Mouse (Mus musculus) intestine, postnatal 0 days (tissue): ENCODE results near the gene Tapbpl. TPM values are rescaled to one million over a fixed set of nuclear protein-coding genes. Genes with fewer than 3 reads are reported as not detected.
A peak's percentile ranks its signal among the peaks of the same experiment; 100 is the strongest.

Experiments
- ATAC-seq: fragments of 200-750 bp; cut with Nextera tagmentation; 2 replicates; pipeline ENCODE4 v1.8.0; 2017; ENCODE audit warnings: mild to moderate bottlenecking, moderate TSS enrichment, moderate library complexity
- H3K27ac ChIP-seq: fragments of 300-500 bp; sonication (generic); 2 replicates; pipeline ENCODE4 v1.5.1; 2014; ENCODE audit warnings: mild to moderate bottlenecking, low read depth, low read length, moderate library complexity
- H3K27me3 ChIP-seq: fragments of 300-500 bp; sonication (generic); replicated peaks from 2 replicates; pipeline ENCODE4 v1.6.1; 2014; ENCODE audit warnings: low read length, mixed read lengths; ENCODE audit not compliant: control insufficient read depth, insufficient read depth
- H3K36me3 ChIP-seq: fragments of 300-500 bp; sonication (generic); 2 replicates; pipeline ENCODE4 v1.6.1; 2014; ENCODE audit warnings: mild to moderate bottlenecking, moderate library complexity; ENCODE audit not compliant: control insufficient read depth, insufficient read depth
- H3K4me1 ChIP-seq: fragments of 300-500 bp; sonication (generic); replicated peaks from 2 replicates; pipeline ENCODE4 v1.6.1; 2014; ENCODE audit warnings: antibody characterized with exemption, low read length, mixed read lengths; ENCODE audit not compliant: control insufficient read depth, insufficient read depth
- H3K4me2 ChIP-seq: fragments of 300-500 bp; sonication (generic); replicated peaks from 2 replicates; pipeline ENCODE4 v1.6.1; 2014; ENCODE audit warnings: low read depth, mild to moderate bottlenecking, moderate library complexity
- H3K4me3 ChIP-seq: fragments of 300-500 bp; sonication (generic); 2 replicates; pipeline ENCODE4 v1.5.1; 2014; ENCODE audit warnings: low read depth, low read length
- H3K9ac ChIP-seq: fragments of 300-500 bp; sonication (generic); 2 replicates; pipeline ENCODE4 v1.6.1; 2014; ENCODE audit warnings: mild to moderate bottlenecking, low read depth, low read length
- H3K9me3 ChIP-seq: fragments of 300-500 bp; sonication (generic); 2 replicates; pipeline ENCODE4 v1.6.1; 2016; ENCODE audit warnings: mixed run types; ENCODE audit not compliant: control insufficient read depth
- CTCF ChIP-seq: sonication (generic); IDR thresholded peaks from 2 replicates; pipeline ENCODE4 v1.5.1; 2016; ENCODE audit warnings: low read depth, mild to moderate bottlenecking, control low read depth, antibody characterized with exemption, moderate library complexity
- WGBS: fragments of 180-500 bp; shearing (Covaris S2); extraction: QIAGEN DNeasy Blood & Tissue Kit; methylation state at CpG from one replicate; pipeline ENCODE4 v1.1.7; 2014; 5-methylcytosine and 5-hydroxymethylcytosine counted together
- polyA plus RNA-seq: library from polyadenylated mRNA; unstranded; fragments of >200 nt; fragmentation: Nextera tagmentation; extraction: Ambion mirVana; gene quantifications from 2 replicates; pipeline ENCODE4 v1.2.1, GENCODE M21; 2015

Gene Tapbpl
- polyA plus RNA-seq, 1 experiment from 2014 or later = 25.9 TPM

DNA sequence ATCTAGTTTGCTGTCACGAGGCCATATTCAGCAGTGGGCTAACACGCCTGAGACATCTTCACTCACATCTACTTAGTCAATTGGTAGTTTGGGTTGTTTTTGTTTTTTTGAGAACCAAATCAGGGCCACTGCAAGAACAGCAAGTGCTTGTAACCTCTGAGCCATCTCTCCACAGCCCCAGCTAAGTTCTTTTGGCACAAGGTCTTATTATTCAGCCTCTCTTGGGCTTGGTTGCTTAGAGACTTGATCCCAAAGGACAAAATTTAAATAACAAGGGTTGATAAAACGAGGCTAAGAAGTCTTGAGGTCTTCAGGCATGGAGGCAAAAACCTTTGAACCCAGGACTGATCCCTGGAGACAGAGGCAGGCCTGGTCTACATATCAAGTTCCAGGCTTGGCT lies 35.4 kb downstream of the Tapbpl start:
- WGBS = 78% methylated on average over 3 of the region's 3 CpGs
- no peaks in the 10 kb centered on the region for H3K27me3 ChIP-seq
- TF ChIP-seq CTCF = no peak
- ATAC-seq = no peak
- H3K9ac ChIP-seq = no peak overlapping the region
- no peaks in the 10 kb centered on the region for H3K9me3 ChIP-seq
- H3K4me2 ChIP-seq = no peak overlapping the region
- H3K4me1 ChIP-seq = no peaks in the 10 kb centered on the region
- H3K4me3 ChIP-seq = no peak overlapping the region
- peaks cover 5% of the 10 kb centered on the region; the same call in 1 of the 2 replicates for H3K36me3 ChIP-seq
- H3K27ac ChIP-seq = no peak overlapping the region

DNA sequence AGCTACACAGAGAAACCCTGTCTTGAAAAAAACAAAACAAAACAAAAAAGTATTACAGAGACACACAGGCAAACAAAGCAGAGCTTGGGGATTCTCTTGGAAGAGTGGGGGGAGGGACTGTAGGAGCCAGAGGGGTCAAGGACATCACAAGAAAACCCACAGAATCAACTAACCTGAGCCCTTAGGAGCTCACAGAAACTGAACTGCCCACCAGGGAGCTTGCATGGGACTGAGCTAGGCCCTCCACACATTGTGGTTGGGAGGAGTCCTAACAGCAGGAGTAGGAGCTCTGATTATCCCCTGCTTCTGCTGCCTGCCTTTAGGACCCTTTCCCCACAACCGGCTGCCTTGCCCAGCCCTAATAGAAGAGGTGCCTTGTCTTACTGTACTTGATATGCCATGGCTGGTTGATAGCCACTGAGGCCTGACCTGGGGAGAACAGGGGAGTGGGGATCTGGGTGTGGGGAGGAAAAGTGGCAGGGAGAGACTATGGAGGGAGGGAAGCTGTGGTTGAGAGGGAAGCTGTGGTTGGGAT lies 36.1 kb downstream of the Tapbpl start:
- Histone ChIP-seq H3K27ac (no peak overlapping the region), H3K4me1 (no peaks in the 10 kb centered on the region), H3K36me3 (peaks cover 5% of the 10 kb centered on the region; the same call in 1 of the 2 replicates), H3K4me2 (no peak overlapping the region), H3K9me3 (no peaks in the 10 kb centered on the region), H3K4me3 (no peak overlapping the region), H3K9ac (no peak overlapping the region), H3K27me3 (no peaks in the 10 kb centered on the region)
- ATAC-seq = no peak
- 38% methylated on average over 1 of the region's 1 CpGs for WGBS
- TF ChIP-seq CTCF = no peak

DNA sequence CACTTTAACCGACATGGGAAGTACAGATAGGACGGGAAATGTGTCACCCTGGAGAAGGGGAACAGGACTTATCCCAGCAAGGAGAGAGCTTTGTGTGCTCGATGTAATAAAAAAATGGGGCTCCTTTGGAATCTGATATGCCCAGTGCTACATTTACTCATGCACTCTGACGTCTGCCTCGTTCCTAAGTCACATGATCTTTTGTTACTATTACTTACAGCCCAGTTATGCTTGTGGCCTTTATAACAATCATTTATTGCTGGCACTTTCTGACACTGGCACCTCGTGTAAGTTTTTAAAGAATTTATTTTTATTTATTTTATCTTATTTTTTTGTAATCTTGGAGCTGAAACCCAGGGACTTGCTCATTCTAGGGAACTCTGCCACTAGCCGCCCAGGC lies 38.3 kb downstream of the Tapbpl start:
- H3K4me1 ChIP-seq = no peaks in the 10 kb centered on the region
- WGBS = 34% methylated on average over 7 of the region's 7 CpGs

GRCm38 (mm10) chr6:125192841-125193240 lies 38.8 kb downstream of the Tapbpl start:
- Histone ChIP-seq H3K4me2 (peak overlapping the region; percentile 73), H3K27me3 (no peaks in the 10 kb centered on the region), H3K27ac (peak overlapping the region; percentile 95), H3K9me3 (no peaks in the 10 kb centered on the region), H3K36me3 (peaks cover 18% of the 10 kb centered on the region), H3K9ac (peak overlapping the region; percentile 81), H3K4me1 (no peaks in the 10 kb centered on the region), H3K4me3 (peak overlapping the region; percentile 71)
- ATAC-seq = no peak
- 29% methylated on average over 5 of the region's 5 CpGs for WGBS
- no peak for TF ChIP-seq CTCF

More for the DNA sequence above, 38.3 kb downstream of the Tapbpl start:
- no peak overlapping the region for H3K4me2 ChIP-seq
- H3K36me3 ChIP-seq = peaks cover 12% of the 10 kb centered on the region
- H3K9me3 ChIP-seq = no peaks in the 10 kb centered on the region
- H3K9ac ChIP-seq = no peak overlapping the region
- H3K27ac ChIP-seq = no peak overlapping the region; the same call in 1 of the 2 replicates
- H3K27me3 ChIP-seq = no peaks in the 10 kb centered on the region
- no peak for TF ChIP-seq CTCF
- H3K4me3 ChIP-seq = no peak overlapping the region
- ATAC-seq = no peak

- H3K36me3 ChIP-seq = peaks cover 23% of the 10 kb centered on the region
- no peak for TF ChIP-seq CTCF
- H3K4me2 ChIP-seq = peak overlapping the region; percentile 73
- peak overlapping the region; percentile 95 for H3K27ac ChIP-seq
- ATAC-seq = peak; percentile 95
- no peaks in the 10 kb centered on the region for H3K27me3 ChIP-seq
- under 1% methylated on average over 34 of the region's 34 CpGs for WGBS
- no peaks in the 10 kb centered on the region for H3K9me3 ChIP-seq
- no peaks in the 10 kb centered on the region for H3K4me1 ChIP-seq
- peak overlapping the region; percentile 71 for H3K4me3 ChIP-seq
- H3K9ac ChIP-seq = peak overlapping the region; percentile 81
Measured at GRCm38 (mm10) chr6:125192016-125192714, 39.5 kb downstream of the Tapbpl start.

DNA sequence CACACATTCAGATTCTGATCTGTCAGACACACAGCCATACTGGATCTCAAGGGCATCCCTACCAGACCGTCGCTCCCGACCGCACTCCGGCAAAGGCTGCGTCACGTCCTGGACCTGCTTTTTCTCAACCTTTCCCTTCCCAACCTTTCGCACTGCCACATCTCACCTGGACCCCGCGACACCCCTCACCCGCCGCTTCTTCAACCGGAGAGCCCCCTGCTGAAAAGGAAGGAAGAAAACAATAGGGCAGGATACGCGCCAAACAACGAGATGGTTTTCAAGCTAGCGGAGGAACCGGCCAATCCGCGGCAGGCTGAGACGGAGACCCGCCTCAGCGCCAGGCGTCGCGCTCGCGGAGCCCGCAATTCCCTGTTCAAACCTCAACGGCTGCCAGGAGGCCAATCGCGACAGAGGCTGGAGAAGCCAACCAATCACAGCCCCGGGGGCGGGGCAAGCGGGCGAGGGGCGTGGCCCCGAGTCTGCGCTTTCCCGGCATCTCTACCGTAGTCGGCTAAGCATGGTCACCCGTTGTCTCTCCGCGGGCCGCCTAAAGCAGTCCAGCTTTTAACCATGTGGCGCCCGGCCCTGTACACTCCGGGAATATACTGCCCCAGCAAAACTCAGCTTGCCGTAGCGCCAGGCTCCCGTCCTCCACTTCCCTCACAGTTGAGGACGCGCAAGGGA lies 40.2 kb downstream of the Tapbpl start, which contains the start of the genes Ncapd2 and Mrpl51:
Gene Ncapd2, minus strand, starts transcription at position 370 of the 684 bp plus-strand sequence.
Gene Mrpl51, plus strand, starts transcription at position 470 of the 684 bp plus-strand sequence.
- peaks cover 30% of the 10 kb centered on the region for H3K36me3 ChIP-seq
- under 1% methylated on average over 54 of the region's 54 CpGs for WGBS
- H3K27ac ChIP-seq = peak within 1 kb of the TSS; percentile 95
- peak within 1 kb of the TSS; percentile 81 for H3K9ac ChIP-seq
- H3K27me3 ChIP-seq = no peaks in the 10 kb centered on the region
- ATAC-seq = peak; percentile 96
- no peaks in the 10 kb centered on the region for H3K9me3 ChIP-seq
- no peaks in the 10 kb centered on the region for H3K4me1 ChIP-seq
- peak within 1 kb of the TSS; percentile 73 for H3K4me2 ChIP-seq
- TF ChIP-seq CTCF = peak; percentile 36
- peak within 1 kb of the TSS; percentile 71 for H3K4me3 ChIP-seq
